Mouse (Mus musculus): Measurements from ENCODE around the gene Slc5a10. TPM values are rescaled to one million over a fixed set of nuclear protein-coding genes. Genes with fewer than 3 reads are reported as not detected.

Slc5a10 gene
- polyA plus RNA-seq, 1 experiment from 2014 or later = not detected

GRCm38 (mm10) chr11:61656148-61656850 is 64.3 kb downstream of the Slc5a10 start:
- no peak for DNase-seq (ENCODE audit: low spot score)

GRCm38 (mm10) chr11:61655649-61656048 is 65.0 kb downstream of the Slc5a10 start:
- H3K9ac ChIP-seq = no peak overlapping the region
- 59% methylated on average over 4 of the region's 4 CpGs for WGBS
- H3K9me3 ChIP-seq (ENCODE audit: control insufficient read depth, low read length) = no peaks in the 10 kb centered on the region
- no peaks in the 10 kb centered on the region for H3K36me3 ChIP-seq (replicated peaks; ENCODE audit: control insufficient read depth, insufficient read depth)
- no peak overlapping the region for H3K4me2 ChIP-seq (replicated peaks)
- H3K4me1 ChIP-seq (replicated peaks; ENCODE audit: control insufficient read depth, insufficient read depth, low read length) = no peaks in the 10 kb centered on the region
- no peak overlapping the region for H3K27ac ChIP-seq
- H3K27me3 ChIP-seq (ENCODE audit: control insufficient read depth, insufficient read depth, low read length) = no peaks in the 10 kb centered on the region
- ATAC-seq (ENCODE audit: low FRiP score) = no peak
- no peak overlapping the region for H3K4me3 ChIP-seq (replicated peaks; ENCODE audit: low read length)
- DNase-seq (ENCODE audit: low spot score) = no peak

More at GRCm38 (mm10) chr11:61656148-61656850, 64.3 kb downstream of the Slc5a10 start:
- Histone ChIP-seq H3K4me2 (replicated peaks) (no peak overlapping the region), H3K9ac (no peak overlapping the region), H3K4me1 (replicated peaks; ENCODE audit: control insufficient read depth, insufficient read depth, low read length) (no peaks in the 10 kb centered on the region), H3K36me3 (replicated peaks; ENCODE audit: control insufficient read depth, insufficient read depth) (no peaks in the 10 kb centered on the region), H3K4me3 (replicated peaks; ENCODE audit: low read length) (no peak overlapping the region), H3K9me3 (ENCODE audit: control insufficient read depth, low read length) (no peaks in the 10 kb centered on the region), H3K27ac (no peak overlapping the region), H3K27me3 (ENCODE audit: control insufficient read depth, insufficient read depth, low read length) (no peaks in the 10 kb centered on the region)
- no peak for ATAC-seq (ENCODE audit: low FRiP score)
- 74% methylated on average over 6 of the region's 6 CpGs for WGBS

DNA sequence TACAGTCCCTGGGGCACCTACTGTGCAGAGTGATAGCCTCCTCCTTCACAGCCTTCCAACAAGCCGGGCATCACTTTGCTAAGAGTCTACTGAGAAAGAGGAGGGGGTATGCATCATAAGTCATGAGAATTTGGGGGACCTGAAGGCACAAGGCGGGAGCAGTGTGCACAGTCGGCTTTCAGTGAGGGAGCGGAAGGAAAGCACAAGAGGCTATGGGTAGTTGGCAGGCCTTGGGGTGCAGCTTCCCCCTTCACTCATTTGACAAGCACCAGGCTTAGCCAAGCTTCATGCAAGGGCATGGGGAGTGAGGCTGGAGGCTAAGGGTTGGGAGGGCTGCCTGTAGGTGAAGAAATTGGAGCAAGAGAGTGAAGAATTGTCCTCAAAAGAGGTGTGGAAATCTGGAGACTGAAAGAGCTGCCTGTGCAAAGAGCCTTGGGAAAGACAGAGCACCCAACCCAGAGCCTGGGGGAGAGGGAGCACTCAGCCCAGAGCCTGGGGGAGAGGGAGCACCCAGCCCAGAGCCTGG is 65.8 kb downstream of the Slc5a10 start:
- Histone ChIP-seq H3K4me1 (replicated peaks; ENCODE audit: control insufficient read depth, insufficient read depth, low read length) (no peaks in the 10 kb centered on the region), H3K9ac (no peak overlapping the region), H3K4me2 (replicated peaks) (no peak overlapping the region; the same call in 1 of the 2 replicates), H3K9me3 (ENCODE audit: control insufficient read depth, low read length) (no peaks in the 10 kb centered on the region), H3K36me3 (replicated peaks; ENCODE audit: control insufficient read depth, insufficient read depth) (no peaks in the 10 kb centered on the region), H3K27ac (no peak overlapping the region), H3K27me3 (ENCODE audit: control insufficient read depth, insufficient read depth, low read length) (no peaks in the 10 kb centered on the region), H3K4me3 (replicated peaks; ENCODE audit: low read length) (no peak overlapping the region)
- ATAC-seq (ENCODE audit: low FRiP score) = no peak
- DNase-seq (ENCODE audit: low spot score) = no peak
- 86% methylated on average over 4 of the region's 4 CpGs for WGBS

DNA sequence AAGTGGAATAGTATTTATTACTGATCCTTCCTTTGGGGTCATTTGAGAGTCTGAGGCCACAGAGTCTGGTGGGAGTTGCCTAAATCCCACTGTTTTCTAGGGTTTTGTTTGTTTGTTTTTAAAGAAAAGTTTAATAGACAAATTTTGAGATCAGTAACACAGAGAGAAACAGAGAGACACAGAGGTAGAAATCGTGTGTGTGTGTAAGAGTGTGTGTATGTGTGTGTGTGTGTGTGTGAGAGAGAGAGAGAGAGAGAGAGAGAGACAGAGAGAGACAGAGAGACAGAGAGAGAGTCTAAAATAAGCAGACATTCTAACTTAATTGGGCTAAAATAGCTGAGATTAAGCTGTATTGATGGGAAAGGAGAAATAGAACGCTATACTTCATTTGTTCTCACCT is 67.1 kb downstream of the Slc5a10 start:
- DNase-seq (ENCODE audit: low spot score) (no peak), ATAC-seq (ENCODE audit: low FRiP score) (no peak)
- no peaks in the 10 kb centered on the region for H3K27me3 ChIP-seq (ENCODE audit: control insufficient read depth, insufficient read depth, low read length)
- H3K9ac ChIP-seq = no peak overlapping the region
- no peak overlapping the region for H3K4me3 ChIP-seq (replicated peaks; ENCODE audit: low read length)
- WGBS = 58% methylated on average over 2 of the region's 2 CpGs
- H3K4me1 ChIP-seq (replicated peaks; ENCODE audit: control insufficient read depth, insufficient read depth, low read length) = no peaks in the 10 kb centered on the region
- no peaks in the 10 kb centered on the region for H3K36me3 ChIP-seq (replicated peaks; ENCODE audit: control insufficient read depth, insufficient read depth)
- H3K4me2 ChIP-seq (replicated peaks) = no peak overlapping the region
- no peak overlapping the region for H3K27ac ChIP-seq
- no peaks in the 10 kb centered on the region for H3K9me3 ChIP-seq (ENCODE audit: control insufficient read depth, low read length)

GRCm38 (mm10) chr11:61652686-61653447 is 67.8 kb downstream of the Slc5a10 start, which contains the start of gene Grap:
Gene Grap, plus strand, starts transcription at chr11:61653265.
- no peak within 1 kb of the TSS for H3K27ac ChIP-seq
- no peak within 1 kb of the TSS for H3K4me3 ChIP-seq (replicated peaks; ENCODE audit: low read length)
- H3K9ac ChIP-seq = no peak within 1 kb of the TSS
- DNase-seq (ENCODE audit: low spot score) = no peak
- H3K27me3 ChIP-seq (ENCODE audit: control insufficient read depth, insufficient read depth, low read length) = no peaks in the 10 kb centered on the region
- H3K36me3 ChIP-seq (replicated peaks; ENCODE audit: control insufficient read depth, insufficient read depth) = no peaks in the 10 kb centered on the region
- no peaks in the 10 kb centered on the region for H3K9me3 ChIP-seq (ENCODE audit: control insufficient read depth, low read length)
- no peak within 1 kb of the TSS for H3K4me2 ChIP-seq (replicated peaks)
- 74% methylated on average over 10 of the region's 10 CpGs for WGBS
- no peak for ATAC-seq (ENCODE audit: low FRiP score)
- H3K4me1 ChIP-seq (replicated peaks; ENCODE audit: control insufficient read depth, insufficient read depth, low read length) = no peaks in the 10 kb centered on the region

- Histone ChIP-seq H3K27ac (no peak overlapping the region), H3K9me3 (ENCODE audit: control insufficient read depth, low read length) (no peaks in the 10 kb centered on the region)
- ATAC-seq (ENCODE audit: low FRiP score) = no peak
Measured at GRCm38 (mm10) chr11:61652216-61652615, 68.4 kb downstream of the Slc5a10 start.

GRCm38 (mm10) chr11:61650470-61651265 is 70.0 kb downstream of the Slc5a10 start:
- DNase-seq (ENCODE audit: low spot score) (no peak), ATAC-seq (ENCODE audit: low FRiP score) (no peak)
- no peak overlapping the region for H3K9ac ChIP-seq
- no peak overlapping the region for H3K27ac ChIP-seq
- no peaks in the 10 kb centered on the region for H3K4me1 ChIP-seq (replicated peaks; ENCODE audit: control insufficient read depth, insufficient read depth, low read length)
- no peak overlapping the region for H3K4me3 ChIP-seq (replicated peaks; ENCODE audit: low read length)
- H3K36me3 ChIP-seq (replicated peaks; ENCODE audit: control insufficient read depth, insufficient read depth) = no peaks in the 10 kb centered on the region
- H3K27me3 ChIP-seq (ENCODE audit: control insufficient read depth, insufficient read depth, low read length) = no peaks in the 10 kb centered on the region
- whole genome bisulfite sequencing = 81% methylated on average over 9 of the region's 9 CpGs
- H3K9me3 ChIP-seq (ENCODE audit: control insufficient read depth, low read length) = no peaks in the 10 kb centered on the region
- H3K4me2 ChIP-seq (replicated peaks) = no peak overlapping the region

More at GRCm38 (mm10) chr11:61652216-61652615, 68.4 kb downstream of the Slc5a10 start:
- Histone ChIP-seq H3K4me3 (replicated peaks; ENCODE audit: low read length) (no peak overlapping the region), H3K36me3 (replicated peaks; ENCODE audit: control insufficient read depth, insufficient read depth) (no peaks in the 10 kb centered on the region), H3K4me2 (replicated peaks) (no peak overlapping the region), H3K4me1 (replicated peaks; ENCODE audit: control insufficient read depth, insufficient read depth, low read length) (no peaks in the 10 kb centered on the region), H3K9ac (no peak overlapping the region), H3K27me3 (ENCODE audit: control insufficient read depth, insufficient read depth, low read length) (no peaks in the 10 kb centered on the region)
- WGBS = 92% methylated on average over 5 of the region's 5 CpGs
- no peak for DNase-seq (ENCODE audit: low spot score)

- Histone ChIP-seq H3K36me3 (replicated peaks; ENCODE audit: control insufficient read depth, insufficient read depth) (no peaks in the 10 kb centered on the region), H3K27me3 (ENCODE audit: control insufficient read depth, insufficient read depth, low read length) (no peaks in the 10 kb centered on the region), H3K9me3 (ENCODE audit: control insufficient read depth, low read length) (no peaks in the 10 kb centered on the region), H3K4me1 (replicated peaks; ENCODE audit: control insufficient read depth, insufficient read depth, low read length) (no peaks in the 10 kb centered on the region), H3K4me2 (replicated peaks) (no peak overlapping the region), H3K4me3 (replicated peaks; ENCODE audit: low read length) (no peak overlapping the region), H3K9ac (no peak overlapping the region), H3K27ac (no peak overlapping the region)
- 87% methylated on average over 4 of the region's 4 CpGs for WGBS
- no peak for ATAC-seq (ENCODE audit: low FRiP score)
- DNase-seq (ENCODE audit: low spot score) = no peak
Measured at GRCm38 (mm10) chr11:61649626-61650025, 71.0 kb downstream of the Slc5a10 start.

- Histone ChIP-seq H3K4me3 (replicated peaks; ENCODE audit: low read length) (no peak overlapping the region), H3K27me3 (ENCODE audit: control insufficient read depth, insufficient read depth, low read length) (no peaks in the 10 kb centered on the region), H3K9me3 (ENCODE audit: control insufficient read depth, low read length) (no peaks in the 10 kb centered on the region), H3K36me3 (replicated peaks; ENCODE audit: control insufficient read depth, insufficient read depth) (no peaks in the 10 kb centered on the region), H3K4me1 (replicated peaks; ENCODE audit: control insufficient read depth, insufficient read depth, low read length) (no peaks in the 10 kb centered on the region), H3K27ac (no peak overlapping the region), H3K9ac (no peak overlapping the region), H3K4me2 (replicated peaks) (no peak overlapping the region)
- no peak for DNase-seq (ENCODE audit: low spot score)
- WGBS = 94% methylated on average over 5 of the region's 5 CpGs
- ATAC-seq (ENCODE audit: low FRiP score) = no peak
Measured at GRCm38 (mm10) chr11:61649163-61649580, 71.5 kb downstream of the Slc5a10 start.
